Mouse (Mus musculus) heart, embryonic 11.5 days (tissue): ENCODE measurements around the gene Prr15. TPM values are rescaled to one million over a fixed set of nuclear protein-coding genes. Genes with fewer than 3 reads are reported as not detected.

Source experiments
- ATAC-seq: fragments of 200-750 bp; cut with Nextera tagmentation; replicated peaks from 2 replicates; pipeline ENCODE4 v1.8.0; 2017; ENCODE audit warnings: moderate library complexity; ENCODE audit not compliant: insufficient number of reproducible peaks, low FRiP score, low TSS enrichment
- H3K27ac ChIP-seq: fragments of 300-500 bp; sonication (generic); 2 replicates; pipeline ENCODE4 v1.5.1; 2014; ENCODE audit warnings: mild to moderate bottlenecking, low read depth, low read length
- H3K27me3 ChIP-seq: fragments of 300-500 bp; sonication (generic); 2 replicates; pipeline ENCODE4 v1.6.1; 2014; ENCODE audit warnings: mild to moderate bottlenecking, low read length, mixed read lengths; ENCODE audit not compliant: control insufficient read depth, insufficient read depth
- H3K36me3 ChIP-seq: fragments of 300-500 bp; sonication (generic); 2 replicates; pipeline ENCODE4 v1.6.1; 2014; ENCODE audit warnings: mild to moderate bottlenecking, low read length, moderate library complexity, mixed read lengths; ENCODE audit not compliant: control insufficient read depth, insufficient read depth
- H3K4me1 ChIP-seq: fragments of 300-500 bp; sonication (generic); 2 replicates; pipeline ENCODE4 v1.6.1; 2014; ENCODE audit warnings: low read length; ENCODE audit not compliant: control insufficient read depth, insufficient read depth
- H3K4me2 ChIP-seq: fragments of 300-500 bp; sonication (generic); 2 replicates; pipeline ENCODE4 v1.6.1; 2014; ENCODE audit warnings: mild to moderate bottlenecking, moderate library complexity
- H3K4me3 ChIP-seq: fragments of 300-500 bp; sonication (generic); 2 replicates; pipeline ENCODE4 v1.5.1; 2014; ENCODE audit warnings: low read depth, low read length
- H3K9ac ChIP-seq: fragments of 300-500 bp; sonication (generic); 2 replicates; pipeline ENCODE4 v1.6.1; 2014; ENCODE audit warnings: mild to moderate bottlenecking, low read depth, low read length, moderate library complexity
- H3K9me3 ChIP-seq: fragments of 300-500 bp; sonication (generic); replicated peaks from 2 replicates; pipeline ENCODE4 v1.6.1; 2016; ENCODE audit warnings: low read length; ENCODE audit not compliant: control insufficient read depth
- WGBS: fragments of 180-500 bp; shearing (Covaris S2); extraction: QIAGEN DNeasy Blood & Tissue Kit; methylation state at CpG from one replicate; pipeline ENCODE4 v1.1.7; 2014; ENCODE audit not compliant: insufficient replicate concordance; 5-methylcytosine and 5-hydroxymethylcytosine counted together
- polyA plus RNA-seq: library from polyadenylated mRNA; unstranded; fragments of >200 nt; fragmentation: Nextera tagmentation; extraction: Ambion mirVana; gene quantifications from 2 replicates; pipeline ENCODE4 v1.2.1, GENCODE M21; 2014

The Prr15 gene
- polyA plus RNA-seq, 1 experiment from 2014 or later, result 9.8 TPM

DNA sequence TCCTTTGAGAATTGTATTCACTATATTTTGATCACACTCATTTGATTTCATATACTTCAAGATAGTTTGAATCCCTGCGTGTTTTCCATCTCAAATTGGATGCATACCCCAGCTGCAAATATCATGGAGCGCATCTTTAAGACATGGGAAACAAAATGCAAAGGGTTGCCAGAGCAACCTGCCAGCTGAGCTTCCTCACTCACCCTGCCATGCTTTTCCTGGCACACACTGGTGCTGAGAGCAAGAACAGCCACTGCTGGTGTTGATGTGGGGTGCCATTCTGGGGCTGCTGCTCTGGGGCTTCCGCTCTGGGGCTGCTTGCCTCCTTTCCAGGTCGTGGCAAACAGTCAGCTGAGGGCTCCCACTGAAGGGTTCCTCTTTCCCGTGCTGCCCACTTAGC is 38.8 kb upstream of the Prr15 start:
- Histone ChIP-seq H3K4me1 (no peaks in the 10 kb centered on the region), H3K9ac (no peak overlapping the region), H3K27ac (no peak overlapping the region), H3K9me3 (no peaks in the 10 kb centered on the region), H3K4me3 (no peak overlapping the region), H3K36me3 (no peaks in the 10 kb centered on the region), H3K4me2 (no peak overlapping the region), H3K27me3 (no peaks in the 10 kb centered on the region)
- ATAC-seq, result no peak
- 80% methylated on average over 5 of the region's 5 CpGs for WGBS

DNA sequence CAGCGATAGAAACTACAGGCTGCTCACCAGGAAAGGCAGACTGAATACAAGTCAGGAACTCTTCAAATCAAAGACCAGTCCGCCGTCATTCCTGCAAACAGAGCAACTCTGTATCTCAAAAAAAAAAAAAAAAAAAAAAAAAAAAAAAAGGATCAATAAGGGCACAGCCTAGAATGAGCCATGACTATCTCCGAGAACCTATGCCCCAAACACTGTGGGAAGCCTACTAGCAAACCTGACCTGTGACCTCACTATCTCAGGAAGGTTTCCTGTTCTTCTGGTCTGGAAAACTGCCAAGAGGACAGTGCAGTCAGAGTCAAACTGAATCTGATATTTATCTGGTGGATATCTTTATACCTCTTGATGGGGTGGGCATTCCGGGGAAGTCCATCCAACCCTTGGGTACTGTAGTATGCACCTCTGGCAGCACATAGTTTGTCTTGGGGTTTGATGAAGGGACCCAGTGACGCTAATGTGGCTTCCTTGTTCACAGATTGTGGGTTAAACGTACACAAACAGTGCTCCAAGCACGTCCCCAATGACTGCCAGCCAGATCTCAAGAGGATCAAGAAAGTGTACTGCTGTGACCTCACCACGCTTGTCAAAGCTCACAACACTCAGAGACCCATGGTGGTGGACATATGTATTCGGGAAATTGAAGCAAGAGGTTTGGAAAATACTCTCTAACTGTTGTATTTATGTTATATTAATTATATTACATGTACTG is 35.7 kb upstream of the Prr15 start:
- no peaks in the 10 kb centered on the region for H3K4me1 ChIP-seq
- H3K9me3 ChIP-seq, result no peaks in the 10 kb centered on the region
- H3K27me3 ChIP-seq, result no peaks in the 10 kb centered on the region
- 59% methylated on average over 10 of the region's 10 CpGs for WGBS
- no peak overlapping the region for H3K4me3 ChIP-seq
- no peak overlapping the region for H3K27ac ChIP-seq
- no peaks in the 10 kb centered on the region for H3K36me3 ChIP-seq
- no peak overlapping the region for H3K4me2 ChIP-seq
- no peak for ATAC-seq
- no peak overlapping the region for H3K9ac ChIP-seq

- Histone ChIP-seq H3K36me3 (no peaks in the 10 kb centered on the region), H3K4me3 (no peak overlapping the region), H3K9ac (no peak overlapping the region), H3K4me2 (no peak overlapping the region), H3K27ac (no peak overlapping the region), H3K9me3 (no peaks in the 10 kb centered on the region), H3K27me3 (no peaks in the 10 kb centered on the region), H3K4me1 (0 out of 2 replicates have a peak, but pooled peaks cover 2% of the 10 kb centered on the region)
- WGBS, result 79% methylated on average over 2 of the region's 2 CpGs
- ATAC-seq, result no peak
These were observed 28.4 kb upstream of the Prr15 start for GRCm38 (mm10) chr6:54297231-54297630.

DNA sequence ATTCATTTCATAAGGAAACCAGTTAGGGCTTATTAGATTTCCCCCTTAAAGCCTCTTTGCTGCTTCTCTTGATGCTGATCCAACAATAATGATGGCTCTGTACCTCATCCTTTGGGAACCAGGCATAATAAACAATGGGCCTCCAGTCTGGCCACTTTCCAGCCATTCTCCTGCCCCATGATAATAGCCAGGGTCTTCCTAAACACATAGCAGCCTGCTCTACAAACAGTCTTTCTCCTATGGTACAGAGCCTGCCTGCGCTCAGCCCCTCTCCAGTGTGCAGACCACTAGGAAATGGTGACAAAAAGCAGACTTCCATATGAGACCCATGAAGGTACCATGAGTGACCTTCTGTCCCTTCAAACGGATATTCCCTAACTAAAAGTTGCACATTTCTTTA is 26.2 kb upstream of the Prr15 start:
- Histone ChIP-seq H3K4me3 (no peak overlapping the region), H3K9ac (no peak overlapping the region), H3K4me2 (no peak overlapping the region), H3K4me1 (0 out of 2 replicates have a peak, but pooled peaks cover 2% of the 10 kb centered on the region), H3K9me3 (no peaks in the 10 kb centered on the region), H3K27me3 (no peaks in the 10 kb centered on the region), H3K27ac (peak overlapping the region; percentile 71), H3K36me3 (no peaks in the 10 kb centered on the region)
- 60% methylated on average over 2 of the region's 2 CpGs for WGBS
- peak; percentile 46 for ATAC-seq

DNA sequence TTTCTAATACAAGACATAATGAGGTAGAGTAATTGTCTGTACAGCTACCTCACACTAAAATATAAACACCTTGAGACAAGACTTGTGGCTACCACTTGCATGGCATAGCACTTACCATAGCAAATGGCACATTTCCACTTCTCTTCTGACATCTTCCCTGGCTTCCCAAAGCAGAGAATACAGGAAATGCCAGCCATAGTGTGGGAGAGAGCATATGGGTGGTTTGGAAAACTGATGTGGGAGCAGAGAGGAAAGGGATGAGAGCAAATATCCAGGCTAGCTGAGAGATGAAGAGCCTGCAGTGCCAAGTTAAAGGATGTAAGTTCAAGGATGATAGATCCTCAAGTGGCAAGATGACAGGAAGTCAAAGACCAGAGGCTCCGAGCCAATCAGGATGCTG is 19.9 kb upstream of the Prr15 start:
- no peak for ATAC-seq
- no peaks in the 10 kb centered on the region for H3K9me3 ChIP-seq
- H3K27me3 ChIP-seq, result no peaks in the 10 kb centered on the region

DNA sequence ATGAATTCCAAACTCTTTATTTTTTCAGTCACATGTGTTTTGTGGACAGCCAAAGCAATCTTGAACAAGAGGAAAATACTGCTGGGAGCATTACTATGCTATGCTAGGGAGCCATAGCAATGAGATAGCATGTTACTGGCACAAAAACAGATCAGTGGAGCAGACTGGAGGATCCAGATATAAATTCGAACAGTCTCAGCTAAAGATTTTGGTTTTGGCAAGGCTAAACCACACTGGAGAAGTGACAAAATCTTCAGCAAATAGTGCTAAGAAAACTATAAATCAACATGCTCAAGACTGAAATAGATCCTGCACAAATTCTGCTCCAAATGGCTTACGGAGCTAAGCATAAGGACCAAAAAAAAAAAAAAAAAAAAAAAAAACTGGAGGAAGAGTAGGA is 12.6 kb upstream of the Prr15 start:
- Histone ChIP-seq H3K4me3 (no peak overlapping the region), H3K9ac (no peak overlapping the region), H3K4me2 (no peak overlapping the region), H3K27me3 (no peaks in the 10 kb centered on the region), H3K9me3 (no peaks in the 10 kb centered on the region), H3K4me1 (no peaks in the 10 kb centered on the region), H3K36me3 (no peaks in the 10 kb centered on the region), H3K27ac (no peak overlapping the region)
- 82% methylated on average over 2 of the region's 2 CpGs for WGBS
- no peak for ATAC-seq

More for the DNA sequence above, 19.9 kb upstream of the Prr15 start:
- Histone ChIP-seq H3K4me2 (no peak overlapping the region), H3K27ac (no peak overlapping the region), H3K36me3 (no peaks in the 10 kb centered on the region), H3K9ac (no peak overlapping the region), H3K4me1 (no peaks in the 10 kb centered on the region), H3K4me3 (no peak overlapping the region)
- 75% methylated on average over 1 of the region's 1 CpGs for WGBS

GRCm38 (mm10) chr6:54318618-54319017 is 7.0 kb upstream of the Prr15 start:
- 81% methylated on average over 9 of the region's 9 CpGs for WGBS
- Histone ChIP-seq H3K4me2 (no peak overlapping the region), H3K36me3 (no peaks in the 10 kb centered on the region), H3K27ac (no peak overlapping the region), H3K4me3 (no peak overlapping the region), H3K4me1 (no peaks in the 10 kb centered on the region), H3K9ac (no peak overlapping the region), H3K27me3 (no peaks in the 10 kb centered on the region), H3K9me3 (no peaks in the 10 kb centered on the region)
- ATAC-seq, result no peak

DNA sequence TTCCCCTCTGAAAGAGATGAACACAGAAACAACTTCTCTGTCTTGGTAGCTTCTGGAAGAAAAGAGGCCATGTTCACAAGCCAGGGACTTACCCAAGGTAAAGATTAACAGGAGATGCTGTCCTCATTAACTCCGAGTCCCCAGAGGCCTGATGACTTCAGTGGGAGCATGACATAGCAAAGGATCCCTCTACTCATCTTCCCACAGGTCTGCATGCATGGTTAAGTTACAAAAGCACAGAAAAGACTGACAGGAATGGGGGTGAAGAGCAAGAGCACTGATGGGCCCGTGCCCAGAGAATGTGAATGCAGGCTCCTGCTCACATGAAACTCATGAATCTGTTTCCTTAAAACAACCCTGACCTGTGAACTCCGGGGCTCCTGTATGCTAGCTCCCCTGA is 6.4 kb upstream of the Prr15 start:
- Histone ChIP-seq H3K9ac (no peak overlapping the region), H3K4me3 (no peak overlapping the region), H3K27me3 (no peaks in the 10 kb centered on the region), H3K9me3 (no peaks in the 10 kb centered on the region), H3K27ac (no peak overlapping the region), H3K4me1 (no peaks in the 10 kb centered on the region), H3K4me2 (no peak overlapping the region), H3K36me3 (no peaks in the 10 kb centered on the region)
- no peak for ATAC-seq
- 76% methylated on average over 3 of the region's 3 CpGs for WGBS

GRCm38 (mm10) chr6:54320236-54320635 is 5.4 kb upstream of the Prr15 start:
- H3K27ac ChIP-seq, result no peak overlapping the region
- H3K9ac ChIP-seq, result no peak overlapping the region
- H3K4me3 ChIP-seq, result no peak overlapping the region
- no peaks in the 10 kb centered on the region for H3K4me1 ChIP-seq
- H3K27me3 ChIP-seq, result no peaks in the 10 kb centered on the region
- H3K36me3 ChIP-seq, result no peaks in the 10 kb centered on the region
- 71% methylated on average over 1 of the region's 1 CpGs for WGBS
- no peaks in the 10 kb centered on the region for H3K9me3 ChIP-seq
- no peak overlapping the region for H3K4me2 ChIP-seq
- no peak for ATAC-seq
